ENCODE assay signal across 21 mouse cellular contexts in the genomic region with DNA sequence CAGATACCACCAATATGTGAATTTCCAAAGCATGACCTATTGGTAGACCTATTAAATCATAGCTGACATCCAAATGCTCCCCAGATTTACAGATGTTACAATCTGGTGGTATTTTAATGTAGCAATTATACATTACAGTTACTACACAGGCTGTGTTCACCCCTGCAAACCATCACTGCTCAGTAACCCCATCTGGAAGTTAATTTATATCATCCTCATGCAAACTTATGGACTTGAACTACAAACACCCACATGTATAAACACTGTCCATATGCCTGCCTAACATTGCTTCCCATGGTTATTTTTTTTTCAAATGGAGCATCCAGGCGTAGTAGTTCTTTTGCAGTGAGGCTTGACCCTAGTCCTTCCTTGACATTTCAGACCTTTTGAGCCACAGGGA.
"Had no signal": no experiment of that assay in that cellular context is flagged by ENCODE, and none has a peak within 500 bp of the region (broad histone marks: within the 10 kb centered on the region; RNA-seq: fewer than 3 reads in every experiment).

No protein-coding gene starts in this region.

- H3K27me3 ChIP-seq: kidney, embryonic 15.5 days; limb, embryonic 12.5 days; limb, embryonic 15.5 days; megakaryocyte, embryonic 14.5 days; midbrain, embryonic 12.5 days; midbrain, embryonic 15.5 days; neural tube, embryonic 12.5 days had no signal

- H3K9me3 ChIP-seq: kidney, embryonic 15.5 days; limb, embryonic 12.5 days; limb, embryonic 15.5 days; megakaryocyte, embryonic 14.5 days; midbrain, embryonic 12.5 days; midbrain, embryonic 15.5 days; neural tube, embryonic 12.5 days had no signal

- H3K27ac ChIP-seq: kidney, embryonic 15.5 days; left cerebral cortex, adult 2 months; limb, embryonic 12.5 days; limb, embryonic 15.5 days; liver, embryonic 14.5 days; midbrain, embryonic 12.5 days; midbrain, embryonic 15.5 days; neural tube, embryonic 12.5 days had no signal

- DNase-seq: kidney, adult 18-20 months; kidney, postnatal 10 days; kidney, postnatal 36 days; layer of hippocampus, postnatal 36 days; liver, postnatal 0 days; lung, embryonic 14.5 days; right cerebral cortex, postnatal 14 days; right cerebral cortex, postnatal 4 days; thymus, adult 18-20 months; thymus, postnatal 36 days had no signal

- H3K4me3 ChIP-seq: kidney, embryonic 15.5 days; left cerebral cortex, adult 2 months; limb, embryonic 12.5 days; limb, embryonic 15.5 days; megakaryocyte, embryonic 14.5 days; midbrain, embryonic 12.5 days; midbrain, embryonic 15.5 days; neural tube, embryonic 12.5 days had no signal

- H3K4me2 ChIP-seq: kidney, embryonic 15.5 days; limb, embryonic 12.5 days; limb, embryonic 15.5 days; liver, embryonic 11.5 days; lung, embryonic 14.5 days; midbrain, embryonic 12.5 days; midbrain, embryonic 15.5 days; neural tube, embryonic 12.5 days had no signal

- H3K9ac ChIP-seq: kidney, embryonic 15.5 days; limb, embryonic 12.5 days; limb, embryonic 15.5 days; liver, embryonic 14.5 days; liver, postnatal 0 days; lung, embryonic 14.5 days; midbrain, embryonic 12.5 days; midbrain, embryonic 15.5 days; neural tube, embryonic 12.5 days had no signal

- H3K36me3 ChIP-seq: limb, embryonic 12.5 days; limb, embryonic 15.5 days; midbrain, embryonic 12.5 days; midbrain, embryonic 15.5 days; neural tube, embryonic 12.5 days had no signal

- ATAC-seq: liver, postnatal 0 days; lung, postnatal 0 days; midbrain, embryonic 15.5 days had no signal
